Mouse (Mus musculus): Measurements from ENCODE around the gene Rab1a. TPM values are rescaled to one million over a fixed set of nuclear protein-coding genes. Genes with fewer than 3 reads are reported as not detected.

Gene Rab1a
- total RNA-seq, 1 experiment from 2014 or later, result 146 TPM

GRCm38 (mm10) chr11:20248277-20248676, 47.0 kb downstream of the Rab1a start:
- DNase-seq, result no peak

GRCm38 (mm10) chr11:20248840-20249239, 47.6 kb downstream of the Rab1a start:
- DNase-seq, result peak; percentile 72

GRCm38 (mm10) chr11:20249296-20250110, 48.3 kb downstream of the Rab1a start, which contains the start of gene Cep68:
TSS of gene Cep68 (minus strand) at chr11:20249429.
- DNase-seq, result peak; percentile 97

- no peak for DNase-seq
Observed at GRCm38 (mm10) chr11:20250476-20251178, 49.4 kb downstream of the Rab1a start.

GRCm38 (mm10) chr11:20253088-20253487, 51.9 kb downstream of the Rab1a start:
- DNase-seq, result no peak

GRCm38 (mm10) chr11:20254791-20255190, 53.6 kb downstream of the Rab1a start:
- no peak for DNase-seq

- DNase-seq, result no peak
Observed at GRCm38 (mm10) chr11:20262628-20263380, 61.6 kb downstream of the Rab1a start.

GRCm38 (mm10) chr11:20269885-20270284, 68.7 kb downstream of the Rab1a start:
- DNase-seq, result no peak

GRCm38 (mm10) chr11:20275974-20276373, 74.7 kb downstream of the Rab1a start:
- DNase-seq, result no peak

Other genes starting within 250 kb of the Rab1a start
- 104 and 110 TPM in 2 replicates for gene Actr2, start 88.5 kb upstream of the Rab1a start, total RNA-seq (2021)
- gene Cep68, start 48.0 kb downstream of the Rab1a start, total RNA-seq (2021), result 31.1 and 32.2 TPM in 2 replicates
- gene Slc1a4, start 131.3 kb downstream of the Rab1a start, total RNA-seq (2021), result 7.2 and 8.1 TPM in 2 replicates

Measured in adrenal gland, postnatal 14 days (tissue).